Mouse (Mus musculus): ENCODE data around the gene Mturn. TPM values are rescaled to one million over a fixed set of nuclear protein-coding genes. Genes with fewer than 3 reads are reported as not detected.

Gene Mturn
- polyA plus RNA-seq, 1 experiment from 2014 or later, result 2.5 TPM

DNA sequence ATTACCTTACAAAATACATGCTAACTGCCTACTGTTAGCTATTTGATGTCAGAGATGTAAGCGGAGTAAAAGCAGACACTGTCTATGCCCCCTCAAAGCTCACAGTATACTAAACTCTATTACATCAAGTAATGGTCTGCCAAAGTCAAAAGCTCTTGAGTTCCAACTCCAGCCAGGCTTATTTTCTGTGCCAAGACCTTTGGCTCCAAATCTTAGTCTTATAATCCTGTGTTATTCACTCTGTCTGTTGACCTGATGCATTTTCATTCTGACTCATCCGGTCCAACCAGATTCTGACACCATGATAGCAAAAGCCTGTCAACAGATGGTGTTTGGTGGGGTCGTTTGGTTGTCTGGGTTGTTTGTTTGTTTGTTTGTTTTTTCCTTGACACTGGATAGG is 50.3 kb downstream of the Mturn start:
- Histone ChIP-seq H3K36me3 (ENCODE audit: control insufficient read depth, insufficient read depth) (no peaks in the 10 kb centered on the region), H3K27me3 (replicated peaks; ENCODE audit: control insufficient read depth, insufficient read depth, low read length) (no peaks in the 10 kb centered on the region), H3K4me2 (replicated peaks; ENCODE audit: low read depth) (no peak overlapping the region), H3K4me3 (ENCODE audit: low read depth, low read length) (no peak overlapping the region), H3K9me3 (ENCODE audit: control insufficient read depth) (no peaks in the 10 kb centered on the region), H3K4me1 (replicated peaks; ENCODE audit: control insufficient read depth, insufficient read depth, low read length) (no peaks in the 10 kb centered on the region), H3K27ac (ENCODE audit: low read depth, low read length) (no peak overlapping the region), H3K9ac (ENCODE audit: low read depth, low read length) (no peak overlapping the region)
- TF ChIP-seq CTCF (IDR thresholded peaks at IDR 0.05; ENCODE audit: low read depth), result no peak
- 67% methylated on average over 3 of the region's 3 CpGs for WGBS
- no peak for ATAC-seq

DNA sequence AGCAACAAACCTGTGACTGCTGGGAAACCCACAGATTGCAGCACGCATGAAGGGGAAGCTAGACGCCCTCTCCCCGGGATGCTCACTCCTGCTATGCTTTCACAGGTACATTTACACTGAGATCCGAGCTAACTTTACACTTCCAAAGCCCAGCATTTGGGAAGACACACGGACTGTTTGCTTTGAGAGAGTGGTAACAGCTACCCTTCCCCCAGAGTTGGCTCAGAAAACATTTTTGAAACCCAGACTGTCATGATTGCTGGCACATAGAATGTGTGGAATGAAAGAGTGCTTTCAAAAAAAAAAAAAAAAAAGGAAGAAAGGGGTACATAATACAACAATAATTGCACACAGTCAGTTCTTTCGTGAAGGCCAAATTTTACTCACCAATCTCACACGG is 51.3 kb downstream of the Mturn start:
- Histone ChIP-seq H3K4me3 (ENCODE audit: low read depth, low read length) (no peak overlapping the region), H3K9me3 (ENCODE audit: control insufficient read depth) (no peaks in the 10 kb centered on the region), H3K27me3 (replicated peaks; ENCODE audit: control insufficient read depth, insufficient read depth, low read length) (no peaks in the 10 kb centered on the region), H3K27ac (ENCODE audit: low read depth, low read length) (no peak overlapping the region), H3K9ac (ENCODE audit: low read depth, low read length) (no peak overlapping the region; the same call in 1 of the 2 replicates), H3K36me3 (ENCODE audit: control insufficient read depth, insufficient read depth) (no peaks in the 10 kb centered on the region), H3K4me2 (replicated peaks; ENCODE audit: low read depth) (no peak overlapping the region), H3K4me1 (replicated peaks; ENCODE audit: control insufficient read depth, insufficient read depth, low read length) (no peaks in the 10 kb centered on the region)
- 56% methylated on average over 7 of the region's 7 CpGs for WGBS
- no peak for TF ChIP-seq CTCF (IDR thresholded peaks at IDR 0.05; ENCODE audit: low read depth)
- ATAC-seq, result no peak

DNA sequence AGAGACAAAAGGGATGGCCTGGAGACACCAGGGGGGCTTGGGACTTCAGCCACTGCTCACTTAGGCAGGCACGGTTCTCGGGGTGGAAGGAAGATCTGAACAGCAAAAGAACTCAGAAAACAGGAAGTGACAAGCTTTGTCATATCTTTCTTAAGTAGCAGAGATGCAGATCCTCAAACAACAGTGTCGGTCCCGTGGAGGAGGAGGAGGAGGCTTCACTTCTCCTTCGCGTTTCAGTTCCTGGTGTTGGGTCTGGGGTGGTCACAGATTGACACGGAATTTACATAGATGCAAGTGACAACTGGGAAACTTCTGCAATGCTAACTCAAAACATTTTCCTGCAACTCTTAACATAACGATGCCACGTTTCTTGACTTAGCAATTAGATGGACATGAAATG is 54.7 kb downstream of the Mturn start:
- TF ChIP-seq CTCF (IDR thresholded peaks at IDR 0.05; ENCODE audit: low read depth), result no peak
- ATAC-seq, result no peak
- 72% methylated on average over 9 of the region's 9 CpGs for WGBS

DNA sequence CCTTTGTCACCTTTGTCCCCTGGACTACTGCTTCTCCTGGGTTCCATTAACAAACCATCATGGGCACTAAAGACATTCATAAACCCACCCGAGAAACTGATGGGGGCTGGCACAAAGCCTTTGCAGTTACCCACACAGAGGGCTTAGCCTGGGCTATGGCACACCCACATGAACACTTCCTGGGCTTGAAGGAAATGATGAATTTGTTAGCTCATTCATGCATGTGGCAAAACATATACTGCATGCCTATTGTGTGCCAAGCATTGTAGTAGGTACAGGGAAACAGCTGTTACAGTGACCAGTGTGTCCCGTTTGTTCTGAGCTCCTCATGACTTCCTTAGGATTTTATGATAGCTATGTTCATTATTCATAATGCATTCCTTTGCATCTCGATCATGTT is 55.8 kb downstream of the Mturn start:
- Histone ChIP-seq H3K27me3 (replicated peaks; ENCODE audit: control insufficient read depth, insufficient read depth, low read length) (no peaks in the 10 kb centered on the region), H3K4me1 (replicated peaks; ENCODE audit: control insufficient read depth, insufficient read depth, low read length) (no peaks in the 10 kb centered on the region), H3K4me3 (ENCODE audit: low read depth, low read length) (no peak overlapping the region), H3K36me3 (ENCODE audit: control insufficient read depth, insufficient read depth) (no peaks in the 10 kb centered on the region), H3K27ac (ENCODE audit: low read depth, low read length) (no peak overlapping the region), H3K4me2 (replicated peaks; ENCODE audit: low read depth) (no peak overlapping the region), H3K9ac (ENCODE audit: low read depth, low read length) (no peak overlapping the region), H3K9me3 (ENCODE audit: control insufficient read depth) (no peaks in the 10 kb centered on the region)
- no peak for ATAC-seq
- WGBS, result 80% methylated on average over 3 of the region's 3 CpGs
- TF ChIP-seq CTCF (IDR thresholded peaks at IDR 0.05; ENCODE audit: low read depth), result no peak

More for the DNA sequence above, 54.7 kb downstream of the Mturn start:
- H3K4me2 ChIP-seq (replicated peaks; ENCODE audit: low read depth), result no peak overlapping the region
- H3K36me3 ChIP-seq (ENCODE audit: control insufficient read depth, insufficient read depth), result no peaks in the 10 kb centered on the region
- no peak overlapping the region for H3K4me3 ChIP-seq (ENCODE audit: low read depth, low read length)
- no peak overlapping the region for H3K27ac ChIP-seq (ENCODE audit: low read depth, low read length)
- no peak overlapping the region for H3K9ac ChIP-seq (ENCODE audit: low read depth, low read length)
- no peaks in the 10 kb centered on the region for H3K9me3 ChIP-seq (ENCODE audit: control insufficient read depth)
- no peaks in the 10 kb centered on the region for H3K4me1 ChIP-seq (replicated peaks; ENCODE audit: control insufficient read depth, insufficient read depth, low read length)
- H3K27me3 ChIP-seq (replicated peaks; ENCODE audit: control insufficient read depth, insufficient read depth, low read length), result no peaks in the 10 kb centered on the region

DNA sequence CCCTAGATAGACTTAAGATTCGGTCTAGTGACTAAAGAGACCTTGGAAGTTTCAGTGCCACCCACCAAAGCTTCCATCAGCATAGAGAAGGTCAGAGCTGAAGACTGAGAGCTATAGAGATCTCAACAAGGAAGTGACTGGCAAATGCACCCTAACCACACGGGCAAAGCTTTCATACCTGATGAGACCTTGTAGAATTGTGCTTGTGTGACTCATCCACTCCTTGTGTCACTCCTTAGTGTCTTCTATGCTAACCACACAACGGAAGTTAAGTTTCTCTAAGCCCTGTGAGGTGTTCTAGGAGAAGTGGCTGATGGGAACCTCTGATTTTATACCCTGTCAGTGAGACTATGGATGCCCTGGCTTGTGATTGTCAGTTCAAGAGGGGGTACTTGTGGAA is 56.3 kb downstream of the Mturn start:
- no peak overlapping the region for H3K27ac ChIP-seq (ENCODE audit: low read depth, low read length)
- no peak overlapping the region for H3K4me3 ChIP-seq (ENCODE audit: low read depth, low read length)
- H3K9ac ChIP-seq (ENCODE audit: low read depth, low read length), result no peak overlapping the region
- no peaks in the 10 kb centered on the region for H3K4me1 ChIP-seq (replicated peaks; ENCODE audit: control insufficient read depth, insufficient read depth, low read length)
- no peaks in the 10 kb centered on the region for H3K36me3 ChIP-seq (ENCODE audit: control insufficient read depth, insufficient read depth)
- H3K9me3 ChIP-seq (ENCODE audit: control insufficient read depth), result no peaks in the 10 kb centered on the region
- TF ChIP-seq CTCF (IDR thresholded peaks at IDR 0.05; ENCODE audit: low read depth), result no peak
- ATAC-seq, result no peak
- H3K4me2 ChIP-seq (replicated peaks; ENCODE audit: low read depth), result no peak overlapping the region
- H3K27me3 ChIP-seq (replicated peaks; ENCODE audit: control insufficient read depth, insufficient read depth, low read length), result no peaks in the 10 kb centered on the region
- WGBS, result 69% methylated on average over 3 of the region's 3 CpGs

DNA sequence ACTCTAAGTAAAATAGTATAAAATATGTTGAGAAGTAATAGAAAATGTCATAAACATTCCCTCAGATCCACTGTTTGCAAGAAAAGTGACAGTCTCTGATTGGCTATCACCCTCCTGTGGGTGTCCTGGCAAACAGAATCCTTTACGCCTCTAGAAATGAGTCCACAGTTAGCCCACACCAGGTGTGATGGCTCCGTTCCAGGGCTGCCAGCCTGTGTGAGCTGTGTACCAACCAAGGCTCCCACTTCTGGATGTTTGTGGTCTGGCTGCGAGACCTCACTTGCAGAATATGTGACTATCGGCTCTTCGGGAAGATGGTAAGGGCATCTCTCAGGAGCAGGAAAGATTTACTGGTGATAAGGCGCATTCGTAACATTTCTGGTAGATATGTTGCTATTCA is 67.6 kb downstream of the Mturn start:
- Histone ChIP-seq H3K9ac (ENCODE audit: low read depth, low read length) (no peak overlapping the region), H3K27ac (ENCODE audit: low read depth, low read length) (no peak overlapping the region), H3K9me3 (ENCODE audit: control insufficient read depth) (no peaks in the 10 kb centered on the region), H3K4me3 (ENCODE audit: low read depth, low read length) (no peak overlapping the region), H3K36me3 (ENCODE audit: control insufficient read depth, insufficient read depth) (no peaks in the 10 kb centered on the region), H3K4me2 (replicated peaks; ENCODE audit: low read depth) (no peak overlapping the region), H3K27me3 (replicated peaks; ENCODE audit: control insufficient read depth, insufficient read depth, low read length) (no peaks in the 10 kb centered on the region), H3K4me1 (replicated peaks; ENCODE audit: control insufficient read depth, insufficient read depth, low read length) (no peaks in the 10 kb centered on the region)
- TF ChIP-seq CTCF (IDR thresholded peaks at IDR 0.05; ENCODE audit: low read depth), result no peak
- WGBS, result 89% methylated on average over 7 of the region's 7 CpGs
- no peak for ATAC-seq

DNA sequence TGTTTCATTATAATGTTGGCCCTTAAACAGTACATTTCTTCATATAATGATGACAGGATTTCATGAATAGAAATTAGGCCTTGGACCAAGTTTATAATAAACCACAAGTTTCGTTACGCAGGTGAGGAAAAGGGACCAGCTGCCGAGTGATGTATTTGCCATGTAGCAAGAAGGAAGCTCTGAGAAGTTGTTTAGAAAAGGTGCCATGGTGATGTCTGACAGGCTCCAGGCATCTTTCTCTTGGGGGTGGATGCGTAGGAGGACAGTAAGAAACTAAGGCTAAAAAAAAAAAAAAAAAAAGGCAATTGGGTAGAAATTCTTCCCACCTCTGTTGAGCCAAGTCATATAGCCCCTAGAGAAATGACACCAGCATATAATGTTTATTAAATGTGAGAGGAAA is 70.2 kb downstream of the Mturn start:
- no peak for ATAC-seq
- Histone ChIP-seq H3K36me3 (ENCODE audit: control insufficient read depth, insufficient read depth) (no peaks in the 10 kb centered on the region), H3K4me3 (ENCODE audit: low read depth, low read length) (no peak overlapping the region), H3K27ac (ENCODE audit: low read depth, low read length) (no peak overlapping the region), H3K27me3 (replicated peaks; ENCODE audit: control insufficient read depth, insufficient read depth, low read length) (no peaks in the 10 kb centered on the region), H3K9me3 (ENCODE audit: control insufficient read depth) (no peaks in the 10 kb centered on the region), H3K4me2 (replicated peaks; ENCODE audit: low read depth) (no peak overlapping the region), H3K4me1 (replicated peaks; ENCODE audit: control insufficient read depth, insufficient read depth, low read length) (no peaks in the 10 kb centered on the region), H3K9ac (ENCODE audit: low read depth, low read length) (no peak overlapping the region)
- TF ChIP-seq CTCF (IDR thresholded peaks at IDR 0.05; ENCODE audit: low read depth), result no peak
- WGBS, result 69% methylated on average over 4 of the region's 4 CpGs

Measured in intestine, postnatal 0 days (tissue).